Mouse (Mus musculus): Measurements from ENCODE around the gene Sufu.

Gene Sufu

GRCm38 (mm10) chr19:46532031-46532688 lies 135.5 kb downstream of the Sufu start:
- no peak for DNase-seq (ENCODE audit: low spot score)

GRCm38 (mm10) chr19:46533066-46533465 lies 136.4 kb downstream of the Sufu start:
- DNase-seq (ENCODE audit: low spot score): no peak

- no peak for DNase-seq (ENCODE audit: low spot score)
Observed at GRCm38 (mm10) chr19:46533525-46533924, 136.8 kb downstream of the Sufu start.

GRCm38 (mm10) chr19:46534542-46535098 lies 137.9 kb downstream of the Sufu start:
- no peak for DNase-seq (ENCODE audit: low spot score)

GRCm38 (mm10) chr19:46537357-46537756 lies 140.7 kb downstream of the Sufu start:
- no peak for DNase-seq (ENCODE audit: low spot score)

GRCm38 (mm10) chr19:46538213-46538612 lies 141.5 kb downstream of the Sufu start:
- no peak for DNase-seq (ENCODE audit: low spot score)

Measured in ovary, postnatal 10 days (tissue).